Mouse (Mus musculus): Measurements from ENCODE around the gene BC025920. TPM values are rescaled to one million over a fixed set of nuclear protein-coding genes. Genes with fewer than 3 reads are reported as not detected.

BC025920 gene
- total RNA-seq, 2 experiments from 2014 or later = 4.2 to 5.0 TPM

DNA sequence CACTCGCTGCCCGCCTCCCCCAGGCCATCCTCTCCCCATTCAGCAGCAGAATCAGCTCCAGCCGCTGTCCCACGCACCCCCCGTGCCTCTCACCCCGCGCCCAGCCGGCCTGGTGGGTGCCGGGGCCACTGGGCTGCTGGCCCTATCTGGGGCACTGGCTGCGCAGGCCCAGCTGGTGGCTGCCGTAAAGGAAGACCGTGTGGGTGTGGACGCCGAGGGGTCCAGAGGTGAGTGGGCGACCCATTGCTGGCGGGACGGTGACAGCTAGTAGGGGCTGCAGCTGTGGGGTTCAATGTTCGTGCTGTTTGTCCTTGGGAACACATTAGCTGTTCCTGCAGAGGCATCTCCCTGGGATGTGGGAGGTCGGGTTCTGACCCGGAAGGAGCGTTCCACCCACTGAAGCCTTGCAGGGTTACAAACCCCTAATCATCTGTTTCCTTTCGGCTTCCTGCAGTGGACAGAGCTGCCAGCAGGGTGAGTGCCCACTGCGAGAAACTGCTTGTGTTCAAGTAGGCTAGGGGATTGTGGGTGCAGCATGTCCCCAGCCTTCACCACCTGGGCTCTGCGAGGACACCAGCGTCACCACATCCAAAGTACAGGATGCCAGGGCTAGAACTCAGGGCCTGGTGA lies 25.5 kb upstream of the BC025920 start:
- DNase-seq (ENCODE audit: low spot score in 2 of 2) = no peak
- TF ChIP-seq CTCF (conservative IDR thresholded peaks at IDR 0.05) = peak; percentile 48
- Histone ChIP-seq H3K4me3 (no peak overlapping the region), H3K27ac (no peak overlapping the region)

DNA sequence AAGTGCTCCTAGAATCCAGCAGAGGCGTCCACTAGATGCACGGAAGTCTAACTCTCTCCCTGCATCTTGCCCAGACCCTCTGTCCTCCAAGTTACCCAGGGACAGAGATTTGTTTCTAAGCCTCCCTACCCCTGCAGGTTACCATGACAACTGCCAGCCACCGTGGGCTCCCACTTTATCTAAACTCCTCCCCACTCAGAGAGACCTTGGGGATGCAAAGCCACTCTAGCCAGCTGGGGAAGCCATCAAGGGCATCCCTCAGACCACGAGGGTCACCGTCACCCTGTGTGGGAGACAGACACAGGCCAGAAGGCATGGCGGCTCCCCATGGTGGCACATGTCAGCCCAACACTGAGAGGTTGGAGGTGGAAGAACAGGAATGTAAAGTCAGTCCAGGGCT lies 22.7 kb upstream of the BC025920 start:
- no peak for TF ChIP-seq CTCF (conservative IDR thresholded peaks at IDR 0.05)

DNA sequence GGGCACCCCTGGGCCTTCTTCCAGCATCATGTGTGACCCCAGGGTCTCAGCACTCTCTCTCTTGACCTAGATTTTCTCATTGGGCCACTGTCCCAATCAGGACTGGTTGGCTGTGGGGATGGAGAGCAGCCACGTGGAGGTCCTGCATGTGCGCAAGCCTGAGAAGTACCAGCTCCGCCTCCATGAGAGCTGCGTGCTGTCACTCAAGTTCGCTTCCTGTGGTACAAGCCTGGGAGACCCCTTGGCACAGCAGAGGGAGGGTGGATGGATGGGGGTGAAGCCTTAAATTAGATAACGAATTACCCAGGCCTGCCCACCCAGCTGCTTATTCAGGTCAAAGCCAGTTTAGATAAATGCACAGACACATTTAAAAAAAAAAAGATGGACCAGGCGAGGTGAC lies 17.3 kb upstream of the BC025920 start:
- no peak overlapping the region for H3K4me3 ChIP-seq
- no peak for TF ChIP-seq CTCF (conservative IDR thresholded peaks at IDR 0.05)
- no peak overlapping the region for H3K27ac ChIP-seq
- no peak for DNase-seq (ENCODE audit: low spot score in 2 of 2)

More for the DNA sequence above, 22.7 kb upstream of the BC025920 start:
- no peak for DNase-seq (ENCODE audit: low spot score in 2 of 2)
- H3K4me3 ChIP-seq = no peak overlapping the region
- no peak overlapping the region for H3K27ac ChIP-seq

DNA sequence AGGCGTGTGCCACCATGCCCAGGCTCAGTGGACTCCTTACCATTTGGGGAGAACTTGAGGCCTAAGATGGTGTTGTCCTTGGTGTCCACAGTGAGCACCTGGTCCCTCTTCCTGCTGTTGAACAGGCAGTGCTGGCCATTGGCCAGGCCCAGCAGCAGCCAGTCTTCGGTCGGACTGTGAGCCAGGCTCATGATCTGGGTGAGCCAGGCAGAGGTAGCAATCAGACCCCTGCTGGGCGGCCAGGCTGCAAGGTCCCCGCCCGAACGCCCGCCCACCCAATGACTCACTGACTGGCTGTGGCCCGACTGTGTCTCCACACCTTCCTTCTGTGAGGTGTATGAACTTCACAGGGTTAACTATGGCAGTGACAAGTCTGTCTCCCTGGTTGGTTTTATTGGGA lies 14.2 kb upstream of the BC025920 start:
- no peak for DNase-seq (ENCODE audit: low spot score in 2 of 2)
- Histone ChIP-seq H3K27ac (no peak overlapping the region), H3K4me3 (no peak overlapping the region)
- TF ChIP-seq CTCF (conservative IDR thresholded peaks at IDR 0.05) = no peak

DNA sequence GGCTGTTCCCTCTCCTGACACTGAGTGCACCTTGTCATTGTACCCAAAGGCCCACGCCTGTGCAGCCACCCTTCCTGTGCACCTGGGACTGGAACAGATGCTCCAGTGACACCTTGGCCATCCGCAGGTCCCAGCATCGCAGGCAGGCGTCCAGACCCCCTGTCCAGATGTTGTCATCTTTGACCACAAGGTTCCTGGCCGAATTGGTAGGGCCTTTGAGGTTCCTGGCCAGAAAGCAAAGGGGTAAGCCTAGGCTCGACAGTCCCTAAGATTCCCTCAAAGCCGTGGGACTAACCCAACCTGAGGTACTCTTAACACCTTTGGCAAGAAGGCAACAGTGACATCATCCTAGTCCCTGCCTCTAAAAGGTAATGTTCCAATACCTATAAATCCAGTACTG lies 13.4 kb upstream of the BC025920 start:
- no peak for TF ChIP-seq CTCF (conservative IDR thresholded peaks at IDR 0.05)

DNA sequence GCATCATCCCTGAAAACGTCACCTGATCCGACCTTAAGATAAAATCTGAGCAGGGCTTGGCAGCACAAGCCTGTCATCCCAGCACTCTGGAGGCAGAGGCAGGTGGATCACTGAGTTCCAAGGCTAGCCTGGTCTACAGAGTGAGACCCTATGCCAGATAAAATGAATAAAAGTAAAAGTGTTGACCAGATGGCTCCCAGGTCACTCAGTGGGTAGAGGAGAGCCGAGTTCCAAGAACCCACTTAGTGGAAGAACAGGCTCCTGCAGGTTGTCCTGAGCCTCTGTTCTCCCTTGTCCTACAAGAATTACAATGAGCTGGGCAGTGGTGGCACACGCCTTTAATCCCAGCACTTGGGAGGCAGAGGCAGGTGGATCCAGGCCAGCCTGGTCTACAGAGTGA lies 12.8 kb upstream of the BC025920 start:
- H3K27ac ChIP-seq = no peak overlapping the region
- no peak overlapping the region for H3K4me3 ChIP-seq
- no peak for TF ChIP-seq CTCF (conservative IDR thresholded peaks at IDR 0.05)
- DNase-seq (ENCODE audit: low spot score in 2 of 2) = no peak

More for the DNA sequence above, 13.4 kb upstream of the BC025920 start:
- no peak overlapping the region for H3K27ac ChIP-seq
- H3K4me3 ChIP-seq = no peak overlapping the region
- DNase-seq (ENCODE audit: low spot score in 2 of 2) = no peak

DNA sequence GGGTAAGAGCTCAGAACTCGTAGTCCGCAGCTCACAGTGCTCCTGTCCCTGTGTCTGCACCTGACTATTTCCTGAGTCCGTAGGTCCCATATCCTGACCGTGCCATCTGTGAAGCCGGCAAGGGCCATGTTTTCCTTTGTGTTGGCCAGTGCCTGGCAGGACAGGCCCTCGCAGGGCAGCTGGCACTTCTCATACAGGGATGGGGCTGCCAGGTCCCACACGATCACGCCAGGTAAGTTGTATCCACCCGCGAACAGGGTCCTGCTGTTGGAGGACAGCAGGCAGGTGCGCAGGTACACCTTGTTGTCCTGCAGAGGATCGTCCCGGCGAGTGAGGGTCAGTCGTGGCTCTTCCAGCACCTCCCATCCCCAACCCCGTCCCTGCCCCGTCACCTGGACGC lies 12.1 kb upstream of the BC025920 start:
- no peak for TF ChIP-seq CTCF (conservative IDR thresholded peaks at IDR 0.05)
- Histone ChIP-seq H3K27ac (no peak overlapping the region), H3K4me3 (no peak overlapping the region)
- DNase-seq (ENCODE audit: low spot score in 2 of 2) = no peak

DNA sequence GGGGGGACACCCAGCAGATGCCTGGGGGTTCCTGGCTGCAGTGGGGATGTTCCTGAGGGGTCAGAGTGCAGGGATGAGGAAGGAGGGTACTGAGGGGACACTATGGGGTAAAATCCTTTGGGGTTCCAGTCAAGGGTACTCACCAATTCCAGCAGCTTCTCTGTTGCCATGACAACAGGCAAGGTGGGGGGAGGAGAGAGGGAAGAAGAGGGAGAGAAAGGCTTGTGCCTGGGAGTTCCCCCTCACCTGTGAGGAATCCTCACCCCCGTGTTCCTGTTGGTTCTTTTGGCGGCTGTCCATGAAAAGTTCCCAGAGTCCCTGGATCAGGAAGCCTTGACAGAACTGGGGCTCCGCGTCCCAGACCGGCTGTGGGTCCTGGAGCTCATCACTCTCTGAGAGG lies 10.5 kb upstream of the BC025920 start:
- no peak for TF ChIP-seq CTCF (conservative IDR thresholded peaks at IDR 0.05)
- DNase-seq (ENCODE audit: low spot score in 2 of 2) = no peak
- no peak overlapping the region for H3K4me3 ChIP-seq
- H3K27ac ChIP-seq = no peak overlapping the region

DNA sequence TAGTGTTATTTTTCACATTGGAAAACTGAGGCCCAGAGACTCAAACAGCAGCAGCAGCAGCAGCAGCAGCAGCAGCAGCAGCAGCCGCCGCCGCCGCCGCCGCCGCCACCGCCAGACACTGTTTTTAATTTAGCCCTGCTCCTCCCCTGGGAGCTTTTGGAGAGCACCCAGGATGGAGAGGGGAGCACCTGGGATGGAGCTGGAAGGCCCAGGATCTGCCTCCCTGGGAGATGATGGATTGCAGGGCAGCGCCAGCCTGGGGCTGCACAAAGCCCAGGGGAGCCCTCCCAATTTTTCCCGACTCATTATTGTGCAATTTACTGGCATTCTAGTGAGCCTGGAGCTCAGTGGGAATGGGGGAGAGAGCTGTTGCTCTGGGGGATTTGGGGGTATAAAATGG lies 9.5 kb upstream of the BC025920 start:
- no peak for DNase-seq (ENCODE audit: low spot score in 2 of 2)
- no peak overlapping the region; the same call in 1 of the 2 replicates for H3K4me3 ChIP-seq
- 0 out of 2 replicates have a peak overlapping the region, but pooled peaks have one; percentile 39 for H3K27ac ChIP-seq
- no peak for TF ChIP-seq CTCF (conservative IDR thresholded peaks at IDR 0.05)

DNA sequence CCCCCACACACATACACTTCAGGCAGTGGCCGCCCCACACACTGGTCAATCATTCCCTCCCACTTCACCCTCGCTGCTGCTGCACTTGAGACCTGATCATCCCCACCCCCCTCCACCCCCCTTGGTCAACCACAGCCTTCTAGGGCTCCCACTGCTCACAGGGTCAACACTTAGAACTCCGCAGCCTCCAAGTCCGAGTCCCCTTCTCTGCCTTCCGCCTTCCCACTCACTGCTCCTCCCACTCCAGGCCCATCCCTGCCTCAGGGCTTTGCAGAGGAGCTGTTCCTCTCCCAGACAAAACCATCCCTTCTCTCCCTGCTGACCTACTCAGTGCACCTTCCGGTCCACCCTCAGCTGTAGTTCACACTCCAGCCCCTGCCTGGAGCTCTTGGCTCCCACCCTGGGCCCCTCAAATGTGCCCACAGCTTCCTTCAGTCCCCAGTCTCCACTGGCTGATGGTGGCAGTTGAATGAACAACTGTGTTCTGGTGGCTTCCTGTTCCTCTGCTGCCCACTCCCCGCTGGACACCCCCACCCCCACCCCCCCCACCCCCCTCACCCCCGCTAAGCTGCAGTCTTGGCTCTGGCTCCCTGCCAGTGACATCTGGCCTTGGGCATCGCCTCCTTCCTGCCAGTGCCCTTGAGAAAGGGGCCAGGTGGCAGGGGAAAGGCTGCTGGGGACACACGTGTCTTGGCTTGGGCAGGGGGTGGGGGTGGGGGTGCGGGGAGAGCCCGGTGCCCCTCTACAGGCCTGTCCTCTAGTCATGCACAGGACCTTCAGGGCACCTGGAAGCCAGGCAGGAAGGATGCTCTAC lies 8.7 kb upstream of the BC025920 start:
- no peak for DNase-seq (ENCODE audit: low spot score in 2 of 2)
- Histone ChIP-seq H3K4me3 (no peak overlapping the region), H3K27ac (no peak overlapping the region)
- no peak for TF ChIP-seq CTCF (conservative IDR thresholded peaks at IDR 0.05)

DNA sequence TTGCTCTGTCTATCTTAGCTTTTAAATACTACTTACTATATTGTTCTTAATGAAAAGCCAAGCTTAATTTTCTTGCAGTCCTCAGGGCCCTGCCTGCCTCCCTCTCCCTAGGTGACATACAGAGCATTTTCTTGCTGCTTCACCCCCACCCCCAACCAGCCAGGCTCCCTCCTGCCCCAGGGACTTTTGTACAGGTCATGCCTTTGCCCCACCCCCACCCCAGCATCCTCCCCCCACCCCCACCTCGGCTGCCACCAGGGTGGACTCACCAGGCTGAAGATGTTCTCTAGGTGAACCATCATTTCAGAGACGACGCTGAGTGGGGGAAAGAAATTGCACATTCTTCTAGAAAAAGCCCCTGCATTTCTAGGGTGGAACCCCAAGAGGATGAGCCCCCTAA lies 7.7 kb upstream of the BC025920 start:
- H3K4me3 ChIP-seq = no peak overlapping the region
- DNase-seq (ENCODE audit: low spot score in 2 of 2) = no peak
- no peak overlapping the region for H3K27ac ChIP-seq
- no peak for TF ChIP-seq CTCF (conservative IDR thresholded peaks at IDR 0.05)

DNA sequence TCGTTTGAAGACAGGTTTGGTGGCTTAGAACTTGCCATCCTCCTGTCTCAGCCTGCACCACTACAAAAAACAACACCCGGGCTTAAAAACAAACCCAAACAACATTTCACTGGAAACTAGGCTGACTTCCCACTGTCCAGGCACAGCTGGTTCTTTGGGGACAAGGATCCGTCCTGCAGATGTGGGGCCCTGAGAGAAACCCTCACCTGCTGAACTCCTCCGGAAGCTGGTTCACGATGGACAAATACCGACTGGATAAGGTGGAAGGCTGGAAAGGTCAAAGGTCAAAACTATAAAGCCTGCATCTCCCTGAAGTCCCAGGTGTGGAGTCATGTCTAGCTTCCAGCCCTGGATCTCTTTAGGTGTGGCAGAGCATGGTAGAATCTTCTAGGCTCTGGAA lies 7.2 kb upstream of the BC025920 start:
- no peak for TF ChIP-seq CTCF (conservative IDR thresholded peaks at IDR 0.05)
- no peak for DNase-seq (ENCODE audit: low spot score in 2 of 2)
- no peak overlapping the region for H3K4me3 ChIP-seq
- no peak overlapping the region for H3K27ac ChIP-seq

DNA sequence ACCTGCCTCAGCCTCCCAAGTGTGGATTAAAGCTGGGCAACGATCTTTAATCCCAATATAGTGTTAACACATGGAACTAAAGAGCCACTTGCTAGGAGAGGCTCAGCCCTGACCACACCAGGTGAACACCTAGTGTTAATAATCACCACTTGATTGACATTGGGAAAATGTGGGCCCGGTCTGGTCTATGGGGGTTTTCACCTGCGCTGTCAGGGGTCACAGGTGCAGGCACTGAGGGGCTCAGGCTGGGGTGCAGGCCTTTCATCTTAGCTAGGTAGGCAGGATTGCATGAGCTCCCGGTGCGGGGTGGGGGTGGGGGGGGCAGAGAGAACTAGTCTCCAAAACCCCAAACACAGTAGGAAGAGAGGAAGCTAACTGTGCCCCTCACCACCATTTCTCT lies 6.4 kb upstream of the BC025920 start:
- no peak overlapping the region for H3K27ac ChIP-seq
- H3K4me3 ChIP-seq = no peak overlapping the region
- DNase-seq (ENCODE audit: low spot score in 2 of 2) = no peak
- no peak for TF ChIP-seq CTCF (conservative IDR thresholded peaks at IDR 0.05)

DNA sequence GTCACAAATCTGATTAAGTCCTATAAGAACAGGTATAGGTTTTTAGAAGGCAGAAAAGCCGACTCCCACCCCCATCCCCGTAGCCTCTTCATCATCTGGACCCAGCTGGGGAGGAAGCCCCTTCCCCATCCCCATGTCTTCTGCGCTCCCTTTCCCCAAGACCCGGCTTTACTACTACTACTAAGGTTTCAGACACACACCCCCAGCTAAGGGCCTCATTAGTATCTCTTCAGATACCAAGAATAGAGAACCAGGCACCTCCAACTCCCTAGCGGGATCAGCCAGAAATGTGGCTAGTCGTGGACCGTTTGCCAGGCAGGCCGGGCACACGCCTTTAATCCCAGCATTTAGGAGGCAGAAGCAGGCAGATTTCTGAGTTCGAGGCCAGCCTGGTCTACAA lies 6.0 kb upstream of the BC025920 start:
- DNase-seq (ENCODE audit: low spot score in 2 of 2) = no peak
- Histone ChIP-seq H3K4me3 (no peak overlapping the region), H3K27ac (no peak overlapping the region)
- no peak for TF ChIP-seq CTCF (conservative IDR thresholded peaks at IDR 0.05)
